Mouse (Mus musculus): ENCODE data around the gene Psmd8.

DNA sequence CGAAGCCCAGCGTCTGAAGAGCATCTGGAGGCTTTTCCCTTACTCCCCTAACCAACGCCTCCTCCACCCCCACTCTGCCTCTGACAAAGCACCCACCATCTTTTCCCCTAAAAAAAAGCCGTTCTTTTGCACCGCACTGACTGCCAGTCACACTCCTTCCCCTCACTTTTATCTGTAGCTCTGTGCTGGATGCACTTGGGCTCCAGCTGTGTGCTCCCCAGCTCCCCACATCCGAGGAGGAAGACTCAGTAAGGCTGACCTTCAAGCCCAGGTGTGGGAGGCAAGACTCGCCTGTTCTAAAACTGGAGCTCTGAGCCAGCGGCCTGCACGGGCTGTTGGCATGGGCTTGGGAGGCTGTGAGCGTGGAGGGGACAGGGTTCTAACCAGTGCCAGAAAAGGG lies 29.0 kb downstream of the Psmd8 start:
- TF ChIP-seq CTCF (IDR thresholded peaks at IDR 0.05; ENCODE audit: control insufficient read depth, insufficient read depth, insufficient read length) (no peak), USF1 (IDR thresholded peaks at IDR 0.05; ENCODE audit: low read depth) (no peak), CEBPB (IDR thresholded peaks at IDR 0.05; ENCODE audit: low read depth) (no peak), FOSL1 (IDR thresholded peaks at IDR 0.05; ENCODE audit: insufficient read depth, low read length, poor library complexity, severe bottlenecking) (no peak), MAX (IDR thresholded peaks at IDR 0.05) (no peak), MYOD1 (IDR thresholded peaks at IDR 0.05; ENCODE audit: control insufficient read depth, insufficient read length, low read depth) (no peak)

Data from C2C12 (cell line).